Mouse (Mus musculus): ENCODE measurements around the gene Eif4e3.
A peak's percentile ranks its signal among the peaks of the same experiment; 100 is the strongest.

The Eif4e3 gene

GRCm38 (mm10) chr6:99665457-99666317 is 884 bp downstream of the Eif4e3 start:
- no peak for DNase-seq (ENCODE audit: low spot score)

GRCm38 (mm10) chr6:99663232-99663631 is 3.3 kb downstream of the Eif4e3 start:
- DNase-seq (ENCODE audit: low spot score) = no peak

- no peak for DNase-seq (ENCODE audit: low spot score)
These were observed 6.1 kb downstream of the Eif4e3 start for GRCm38 (mm10) chr6:99660443-99660842.

GRCm38 (mm10) chr6:99658586-99658985 is 8.0 kb downstream of the Eif4e3 start:
- no peak for DNase-seq (ENCODE audit: low spot score)

GRCm38 (mm10) chr6:99656088-99656487 is 10.5 kb downstream of the Eif4e3 start:
- DNase-seq (ENCODE audit: low spot score) = no peak

GRCm38 (mm10) chr6:99655488-99655887 is 11.1 kb downstream of the Eif4e3 start:
- DNase-seq (ENCODE audit: low spot score) = no peak

- DNase-seq (ENCODE audit: low spot score) = no peak
These were observed 12.2 kb downstream of the Eif4e3 start for GRCm38 (mm10) chr6:99654343-99654742.

- no peak for DNase-seq (ENCODE audit: low spot score)
These were observed 14.2 kb downstream of the Eif4e3 start for GRCm38 (mm10) chr6:99652341-99652740.

- DNase-seq (ENCODE audit: low spot score) = no peak
These were observed 17.3 kb downstream of the Eif4e3 start for GRCm38 (mm10) chr6:99649307-99649706.

GRCm38 (mm10) chr6:99646344-99646743 is 20.2 kb downstream of the Eif4e3 start:
- no peak for DNase-seq (ENCODE audit: low spot score)

GRCm38 (mm10) chr6:99644876-99645275 is 21.7 kb downstream of the Eif4e3 start:
- no peak for DNase-seq (ENCODE audit: low spot score)

GRCm38 (mm10) chr6:99644386-99644785 is 22.2 kb downstream of the Eif4e3 start:
- DNase-seq (ENCODE audit: low spot score) = no peak

- peak; percentile 84 for DNase-seq (ENCODE audit: low spot score)
These were observed 23.0 kb downstream of the Eif4e3 start for GRCm38 (mm10) chr6:99643439-99644199.

- no peak for DNase-seq (ENCODE audit: low spot score)
These were observed 29.1 kb downstream of the Eif4e3 start for GRCm38 (mm10) chr6:99637456-99637855.

- no peak for DNase-seq (ENCODE audit: low spot score)
These were observed 29.8 kb downstream of the Eif4e3 start for GRCm38 (mm10) chr6:99636801-99637200.

GRCm38 (mm10) chr6:99636121-99636520 is 30.4 kb downstream of the Eif4e3 start:
- no peak for DNase-seq (ENCODE audit: low spot score)

GRCm38 (mm10) chr6:99632121-99632980 is 34.2 kb downstream of the Eif4e3 start:
- DNase-seq (ENCODE audit: low spot score) = no peak

- DNase-seq (ENCODE audit: low spot score) = no peak
These were observed 34.9 kb downstream of the Eif4e3 start for GRCm38 (mm10) chr6:99631637-99632036.

- DNase-seq (ENCODE audit: low spot score) = no peak
These were observed 36.7 kb downstream of the Eif4e3 start for GRCm38 (mm10) chr6:99629726-99630458.

GRCm38 (mm10) chr6:99626347-99626746 is 40.2 kb downstream of the Eif4e3 start:
- no peak for DNase-seq (ENCODE audit: low spot score)

GRCm38 (mm10) chr6:99625803-99626202 is 40.8 kb downstream of the Eif4e3 start:
- no peak for DNase-seq (ENCODE audit: low spot score)
